Mouse (Mus musculus) MEL (cell line): ENCODE results near the gene Kcnh4. TPM values are rescaled to one million over a fixed set of nuclear protein-coding genes. Genes with fewer than 3 reads are reported as not detected.
A peak's percentile ranks its signal among the peaks of the same experiment; 100 is the strongest.

ENCODE experiments used
- DNase-seq: peaks from one replicate; pipeline ENCODE4 v3.0.0; 2011; ENCODE audit warnings: low read depth, low spot score
- H3K27ac ChIP-seq: 2 replicates; pipeline ENCODE4 v1.5.1; 2012; ENCODE audit warnings: low read depth, mild to moderate bottlenecking, control low read depth, low read length, moderate library complexity; ENCODE audit not compliant: control insufficient read depth
- H3K27me3 ChIP-seq, 2 experiments: fragments of 150-350 bp in 1 of 2; sonication (generic) in 1 of 2; 2 replicates each; pipeline ENCODE4 v1.6.1; 2012; ENCODE audit warnings: low read length in 2 of 2, mild to moderate bottlenecking in 2 of 2, improper control_type of control experiment in 1 of 2, moderate library complexity in 1 of 2; ENCODE audit not compliant: insufficient read depth in 2 of 2, control insufficient read depth in 1 of 2
- H3K36me3 ChIP-seq, 2 experiments: 2 replicates each; pipeline ENCODE4 v1.6.1; 2012 to 2014; ENCODE audit warnings: low read length in 2 of 2, improper control_type of control experiment in 1 of 2, inconsistent platforms in 1 of 2, mild to moderate bottlenecking in 1 of 2; ENCODE audit not compliant: insufficient read depth in 2 of 2, control insufficient read depth in 1 of 2
- H3K4me1 ChIP-seq, 2 experiments: fragments of 150-350 bp in 1 of 2; sonication (generic) in 1 of 2; 2 replicates each; pipeline ENCODE4 v1.6.1; 2012; ENCODE audit warnings: low read length in 2 of 2, improper control_type of control experiment in 1 of 2, mild to moderate bottlenecking in 1 of 2; ENCODE audit not compliant: insufficient read depth in 2 of 2, control insufficient read depth in 1 of 2
- H3K4me3 ChIP-seq, 2 experiments: fragments of 150-350 bp in 1 of 2; sonication (generic) in 1 of 2; 2 replicates each; pipeline ENCODE4 v1.5.1; 2012; ENCODE audit warnings: low read depth in 2 of 2, low read length in 2 of 2, mild to moderate bottlenecking in 2 of 2, moderate library complexity in 2 of 2, control low read depth in 1 of 2, improper control_type of control experiment in 1 of 2; ENCODE audit not compliant: control insufficient read depth in 1 of 2, insufficient read depth in 1 of 2
- H3K79me2 ChIP-seq: 2 replicates; pipeline ENCODE4 v1.6.1; 2012; ENCODE audit warnings: mild to moderate bottlenecking, low read length, moderate library complexity; ENCODE audit not compliant: control insufficient read depth, poor library complexity, insufficient read depth
- H3K9ac ChIP-seq: 2 replicates; pipeline ENCODE4 v1.6.1; 2012; ENCODE audit warnings: low read depth, mild to moderate bottlenecking, control low read depth, low read length, moderate library complexity; ENCODE audit not compliant: control insufficient read depth, poor library complexity, severe bottlenecking
- H3K9me3 ChIP-seq: fragments of 150-350 bp; sonication (generic); replicated peaks from 2 replicates; pipeline ENCODE4 v1.6.1; 2012; ENCODE audit warnings: mild to moderate bottlenecking, low read length, improper control_type of control experiment, moderate library complexity; ENCODE audit not compliant: insufficient read depth
- BHLHE40 ChIP-seq: IDR thresholded peaks from 2 replicates; pipeline ENCODE4 v1.6.1; 2012; ENCODE audit warnings: low read depth, mild to moderate bottlenecking, inconsistent platforms, low read length, improper control_type of control experiment, borderline replicate concordance
- CHD1 ChIP-seq: IDR thresholded peaks from 2 replicates; pipeline ENCODE4 v1.6.1; 2012; ENCODE audit warnings: low read depth, mild to moderate bottlenecking, inconsistent platforms, low read length, improper control_type of control experiment
- CHD2 ChIP-seq: IDR thresholded peaks from 2 replicates; pipeline ENCODE4 v1.6.1; 2011; ENCODE audit warnings: low read length, improper control_type of control experiment
- CTCF ChIP-seq, 3 experiments: IDR thresholded peaks in 2 of 3; conservative IDR thresholded peaks in 1 of 3; 2 replicates each; pipeline ENCODE4 v1.5.1; 2011 to 2012; ENCODE audit warnings: low read length in 3 of 3, low read depth in 2 of 3, mild to moderate bottlenecking in 2 of 3, improper control_type of control experiment in 1 of 3, inconsistent platforms in 1 of 3, mixed read lengths in 1 of 3, moderate library complexity in 1 of 3; ENCODE audit not compliant: control insufficient read depth in 1 of 3, insufficient read depth in 1 of 3, poor library complexity in 1 of 3, severe bottlenecking in 1 of 3
- E2F4 ChIP-seq: IDR thresholded peaks from 2 replicates; pipeline ENCODE4 v1.6.1; 2011; ENCODE audit warnings: low read depth, low read length, improper control_type of control experiment, borderline replicate concordance
- GABPA ChIP-seq: IDR thresholded peaks from 2 replicates; pipeline ENCODE4 v1.6.1; 2012; ENCODE audit warnings: low read depth, mild to moderate bottlenecking, inconsistent platforms, low read length, improper control_type of control experiment, moderate library complexity
- GATA1 ChIP-seq: IDR thresholded peaks from 2 replicates; pipeline ENCODE4 v1.6.1; 2011; ENCODE audit warnings: low read depth, low read length, improper control_type of control experiment
- HCFC1 ChIP-seq: IDR thresholded peaks from 2 replicates; pipeline ENCODE4 v1.6.1; 2012; ENCODE audit warnings: low read depth, mild to moderate bottlenecking, inconsistent platforms, low read length, improper control_type of control experiment, moderate library complexity
- KAT2A ChIP-seq: conservative IDR thresholded peaks from 2 replicates; pipeline ENCODE4 v1.6.1; 2012; ENCODE audit warnings: low read depth, low read length, improper control_type of control experiment, inconsistent platforms
- MYB ChIP-seq: IDR thresholded peaks from 2 replicates; pipeline ENCODE4 v1.6.1; 2011; ENCODE audit warnings: mild to moderate bottlenecking, low read depth, low read length, improper control_type of control experiment
- NELFE ChIP-seq: IDR thresholded peaks from 2 replicates; pipeline ENCODE4 v1.6.1; 2011; ENCODE audit warnings: low read depth, low read length, improper control_type of control experiment
- POLR2A ChIP-seq, 2 experiments: IDR thresholded peaks; 2 replicates each; pipeline ENCODE4 v1.6.1; 2011 to 2012; ENCODE audit warnings: low read length in 2 of 2, mild to moderate bottlenecking in 2 of 2, control low read depth in 1 of 2, improper control_type of control experiment in 1 of 2, low read depth in 1 of 2, moderate library complexity in 1 of 2; ENCODE audit not compliant: control insufficient read depth in 1 of 2, insufficient read depth in 1 of 2, poor library complexity in 1 of 2
- RAD21 ChIP-seq: IDR thresholded peaks from 2 replicates; pipeline ENCODE4 v1.6.1; 2011; ENCODE audit warnings: mild to moderate bottlenecking, low read depth, low read length, improper control_type of control experiment
- RCOR1 ChIP-seq: IDR thresholded peaks from 2 replicates; pipeline ENCODE4 v1.6.1; 2012; ENCODE audit warnings: low read depth, mild to moderate bottlenecking, inconsistent platforms, low read length, improper control_type of control experiment
- SIN3A ChIP-seq: IDR thresholded peaks from 2 replicates; pipeline ENCODE4 v1.6.1; 2012; ENCODE audit warnings: low read length, improper control_type of control experiment, inconsistent platforms
- SMC3 ChIP-seq: IDR thresholded peaks from 2 replicates; pipeline ENCODE4 v1.6.1; 2011; ENCODE audit warnings: low read depth, low read length, improper control_type of control experiment
- TAL1 ChIP-seq: IDR thresholded peaks from 2 replicates; pipeline ENCODE4 v1.6.1; 2012; ENCODE audit warnings: mild to moderate bottlenecking, inconsistent platforms, low read length, moderate library complexity, mixed read lengths
- UBTF ChIP-seq: IDR thresholded peaks from 2 replicates; pipeline ENCODE4 v1.6.1; 2012; ENCODE audit warnings: low read depth, mild to moderate bottlenecking, inconsistent platforms, low read length, improper control_type of control experiment, moderate library complexity, borderline replicate concordance; ENCODE audit not compliant: insufficient read depth
- USF1 ChIP-seq: IDR thresholded peaks from 2 replicates; pipeline ENCODE4 v1.6.1; 2014; ENCODE audit warnings: low read depth, mild to moderate bottlenecking, inconsistent platforms, low read length, improper control_type of control experiment, moderate library complexity
- ZC3H11A ChIP-seq: IDR thresholded peaks from 2 replicates; pipeline ENCODE4 v1.6.1; 2012; ENCODE audit warnings: low read depth, mild to moderate bottlenecking, inconsistent platforms, low read length, improper control_type of control experiment
- ZNF384 ChIP-seq: IDR thresholded peaks from 2 replicates; pipeline ENCODE4 v1.6.1; 2012; ENCODE audit warnings: low read depth, mild to moderate bottlenecking, inconsistent platforms, low read length, improper control_type of control experiment
- polyA plus RNA-seq, 2 experiments: library from polyadenylated mRNA; stranded (reverse) in 1 of 2; unstranded in 1 of 2; fragments of >175 nt in 1 of 2; fragments of >200 nt in 1 of 2; gene quantifications; 2 replicates each; pipeline versions ENCODE4 v1.2.1 to v1.2.4; 2012; ENCODE audit warnings: low replicate concordance in 2 of 2, low read depth in 1 of 2; ENCODE audit not compliant: insufficient read length in 2 of 2, insufficient read depth in 1 of 2, missing spikeins in 1 of 2
- total RNA-seq: library from RNA; depleted of rRNA; stranded (reverse); fragments of 300-350 nt; gene quantifications from 2 replicates; pipeline ENCODE4 v1.2.3, GENCODE M21; 2012

Gene Kcnh4
- total and polyA plus RNA-seq, 3 experiments: 0.04 to 0.08 TPM; not detected in 1

- no peaks in the 10 kb centered on the region for H3K9me3 ChIP-seq
- DNase-seq: peak; percentile 84
These were observed 14.7 kb downstream of the Kcnh4 start for GRCm38 (mm10) chr11:100745085-100745484.

DNA sequence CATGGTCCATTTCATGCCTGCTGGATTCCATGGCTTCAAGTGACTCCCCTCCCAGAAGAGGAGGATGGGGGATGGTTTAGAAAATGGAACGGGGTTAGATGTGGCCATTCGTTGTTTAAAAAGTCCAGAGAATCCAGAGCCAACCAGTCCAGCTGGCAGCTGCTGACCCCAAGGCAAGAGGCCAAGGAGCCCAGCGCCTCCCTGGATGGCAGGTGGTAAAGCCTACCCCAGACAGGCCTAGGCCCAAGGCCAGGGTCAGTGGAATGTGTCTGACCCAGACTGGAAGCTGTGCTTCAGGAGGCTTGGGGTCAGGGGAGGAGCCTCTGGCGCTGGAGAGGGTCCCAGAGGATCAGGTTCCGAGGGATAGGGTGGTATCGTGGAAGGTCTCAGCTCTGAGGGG lies 18.4 kb downstream of the Kcnh4 start:
- DNase-seq: no peak
- Histone ChIP-seq H3K36me3 (peaks cover 0 to 8% of the 10 kb centered on the region in 2 experiments; a peak in 1 of 4 replicates), H3K4me3 (no peak overlapping the region), H3K4me1 (peaks cover 0 to 8% of the 10 kb centered on the region in 2 experiments; a peak in 2 of 4 replicates), H3K9ac (no peak overlapping the region), H3K27me3 (no peaks in the 10 kb centered on the region), H3K9me3 (no peaks in the 10 kb centered on the region), H3K27ac (no peak overlapping the region), H3K79me2 (peaks cover 14% of the 10 kb centered on the region)
- no peak for TF ChIP-seq ZNF384
- TF ChIP-seq USF1: no peak
- TF ChIP-seq BHLHE40: no peak
- TF ChIP-seq GATA1: no peak
- no peak for TF ChIP-seq KAT2A
- no peak for TF ChIP-seq GABPA
- no peak for TF ChIP-seq CHD1
- no peak for TF ChIP-seq UBTF
- no peak for TF ChIP-seq POLR2A (IDR thresholded peaks at IDR 0.05; ENCODE audit: control insufficient read depth in 1 of 2, insufficient read depth in 1 of 2, low read depth in 1 of 2, low read length in 2 of 2, poor library complexity in 1 of 2)
- no peak for TF ChIP-seq MYB
- no peak for TF ChIP-seq CHD2
- TF ChIP-seq CTCF (IDR thresholded peaks at IDR 0.05 in 2 of 3, conservative IDR thresholded peaks at IDR 0.05 in 1 of 3; ENCODE audit: control insufficient read depth in 1 of 3, insufficient read depth in 1 of 3, low read depth in 2 of 3, low read length in 3 of 3, poor library complexity in 1 of 3, severe bottlenecking in 1 of 3): no peak
- no peak for TF ChIP-seq TAL1
- no peak for TF ChIP-seq RAD21

More at GRCm38 (mm10) chr11:100745085-100745484, 14.7 kb downstream of the Kcnh4 start:
- Histone ChIP-seq H3K79me2 (no peaks in the 10 kb centered on the region), H3K27me3 (no peaks in the 10 kb centered on the region), H3K36me3 (0 out of 4 replicates have a peak, but pooled peaks cover 0 to 5% of the 10 kb centered on the region in 2 experiments), H3K27ac (no peak overlapping the region), H3K4me3 (no peak overlapping the region), H3K4me1 (peaks cover 3 to 9% of the 10 kb centered on the region in 2 experiments; a peak in 3 of 4 replicates), H3K9ac (no peak overlapping the region)
- peak; percentile 24; the same call in 1 of the 2 replicates for TF ChIP-seq SIN3A
- peak; percentile 55 for TF ChIP-seq ZNF384
- peak; percentile 88 for TF ChIP-seq SMC3
- TF ChIP-seq RCOR1: 0 out of 2 replicates have a peak, but pooled peaks have one; percentile 32
- peak; percentile 74 to 85 (median 76) for TF ChIP-seq CTCF (IDR thresholded peaks at IDR 0.05 in 2 of 3, conservative IDR thresholded peaks at IDR 0.05 in 1 of 3; ENCODE audit: control insufficient read depth in 1 of 3, insufficient read depth in 1 of 3, low read depth in 2 of 3, low read length in 3 of 3, poor library complexity in 1 of 3, severe bottlenecking in 1 of 3)
- no peak for TF ChIP-seq BHLHE40
- TF ChIP-seq ZC3H11A: peak; percentile 78
- TF ChIP-seq HCFC1: 0 out of 2 replicates have a peak, but pooled peaks have one; percentile 34
- TF ChIP-seq NELFE: peak; percentile 26; the same call in 1 of the 2 replicates
- TF ChIP-seq CHD2: no peak
- TF ChIP-seq RAD21: peak; percentile 69
- no peak for TF ChIP-seq GABPA
- no peak for TF ChIP-seq E2F4
